Mouse (Mus musculus) left cerebral cortex, adult 2 months (tissue): ENCODE results near the gene Frmd4b. TPM values are rescaled to one million over a fixed set of nuclear protein-coding genes. Genes with fewer than 3 reads are reported as not detected.

Experiments used
- DNase-seq, 2 experiments: peaks; one replicate each; pipeline ENCODE4 v3.0.0; 2021 to 2022; ENCODE audit warnings: low spot score in 2 of 2, mixed read lengths in 1 of 2; ENCODE audit errors: extremely low spot score in 1 of 2
- H3K27ac ChIP-seq: fragments of 200-600 bp; 2 replicates; pipeline ENCODE4 v1.8.1; 2022
- H3K4me3 ChIP-seq: fragments of 200-600 bp; 2 replicates; pipeline ENCODE4 v1.8.1; 2022
- CTCF ChIP-seq: fragments of 200-600 bp; IDR thresholded peaks from 2 replicates; pipeline ENCODE4 v1.8.1; 2022; ENCODE audit warnings: antibody characterized with exemption, mild to moderate bottlenecking, moderate library complexity
- intact Hi-C: fragments of 180-260 bp; cut with DNase I; formaldehyde crosslinking; loops from one replicate; pipeline ENCODE4 v1.15.1; 2025
- total RNA-seq, 2 experiments: library from RNA; stranded (reverse); gene quantifications; 2 replicates each; pipeline ENCODE4 v1.2.3; 2021

Frmd4b gene
- total RNA-seq, 2 experiments from 2014 or later: 14.2 to 15.6 TPM

DNA sequence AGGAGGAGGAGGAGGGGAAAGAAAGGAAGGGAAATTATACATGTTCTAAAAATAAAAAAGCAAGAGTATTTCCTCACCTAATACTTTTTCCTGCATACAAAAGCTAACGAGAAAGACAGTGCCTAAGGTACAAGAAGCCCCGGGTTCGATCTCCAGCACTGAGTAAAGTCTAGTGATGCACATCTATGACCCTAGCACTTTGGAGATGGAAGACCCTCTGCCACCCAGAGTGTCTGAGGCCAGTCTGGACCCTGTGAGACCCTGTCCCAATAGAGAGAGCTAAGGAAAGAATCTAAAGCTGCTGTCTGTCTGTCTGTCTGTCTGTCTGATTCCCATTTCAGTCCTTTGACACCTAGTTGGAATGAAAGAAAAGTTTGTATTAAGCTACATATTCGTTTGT, 40.0 kb downstream of the Frmd4b start:
- intact Hi-C loops: no loop called here
- DNase-seq: no peak
- no peak overlapping the region for H3K27ac ChIP-seq
- no peak for TF ChIP-seq CTCF
- H3K4me3 ChIP-seq: no peak overlapping the region

GRCm38 (mm10) chr6:97576565-97577346, 40.6 kb downstream of the Frmd4b start:
- H3K4me3 ChIP-seq: no peak overlapping the region
- TF ChIP-seq CTCF: no peak
- intact Hi-C loops: no loop called here
- no peak for DNase-seq
- no peak overlapping the region for H3K27ac ChIP-seq

GRCm38 (mm10) chr6:97576096-97576495, 41.2 kb downstream of the Frmd4b start:
- H3K27ac ChIP-seq: no peak overlapping the region
- no peak overlapping the region for H3K4me3 ChIP-seq
- TF ChIP-seq CTCF: no peak
- no peak for DNase-seq
- intact Hi-C loops: no loop called here

- intact Hi-C loops: no loop called here
- no peak for DNase-seq
- TF ChIP-seq CTCF: no peak
- no peak overlapping the region for H3K4me3 ChIP-seq
- no peak overlapping the region for H3K27ac ChIP-seq
Measured at GRCm38 (mm10) chr6:97574973-97575372, 42.4 kb downstream of the Frmd4b start.

GRCm38 (mm10) chr6:97572226-97572625, 45.1 kb downstream of the Frmd4b start:
- no peak for TF ChIP-seq CTCF
- intact Hi-C loops: no loop called here
- no peak overlapping the region for H3K27ac ChIP-seq
- DNase-seq: no peak
- H3K4me3 ChIP-seq: no peak overlapping the region

GRCm38 (mm10) chr6:97568538-97568937, 48.8 kb downstream of the Frmd4b start:
- Histone ChIP-seq H3K27ac (no peak overlapping the region), H3K4me3 (no peak overlapping the region)
- no peak for DNase-seq
- no peak for TF ChIP-seq CTCF
- intact Hi-C loops: no loop called here

DNA sequence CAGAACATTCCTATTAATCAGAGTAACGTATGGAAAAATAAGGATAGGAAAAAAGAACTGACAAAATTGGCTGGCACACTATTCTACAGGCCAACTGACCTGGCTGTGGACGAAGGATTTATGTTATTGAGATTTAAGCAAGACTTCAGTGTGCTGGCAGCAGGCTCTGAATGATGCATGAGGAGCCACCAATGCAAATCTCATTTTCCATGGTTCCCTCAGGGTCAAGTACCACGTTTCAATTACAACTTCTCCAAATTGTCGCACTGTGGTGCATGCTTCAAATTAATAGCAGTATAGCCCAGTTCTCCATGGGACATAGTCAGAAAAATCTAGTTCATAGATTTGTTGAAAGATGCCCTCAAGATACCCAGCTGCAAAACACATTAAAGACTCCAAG, 50.6 kb downstream of the Frmd4b start:
- DNase-seq: no peak
- H3K27ac ChIP-seq: no peak overlapping the region
- no peak for TF ChIP-seq CTCF
- H3K4me3 ChIP-seq: no peak overlapping the region
- intact Hi-C loops: no loop called here

- Histone ChIP-seq H3K4me3 (no peak overlapping the region), H3K27ac (no peak overlapping the region)
- TF ChIP-seq CTCF: no peak
- DNase-seq: no peak
- intact Hi-C loops: no loop called here
Measured at GRCm38 (mm10) chr6:97557147-97557546, 60.2 kb downstream of the Frmd4b start.

DNA sequence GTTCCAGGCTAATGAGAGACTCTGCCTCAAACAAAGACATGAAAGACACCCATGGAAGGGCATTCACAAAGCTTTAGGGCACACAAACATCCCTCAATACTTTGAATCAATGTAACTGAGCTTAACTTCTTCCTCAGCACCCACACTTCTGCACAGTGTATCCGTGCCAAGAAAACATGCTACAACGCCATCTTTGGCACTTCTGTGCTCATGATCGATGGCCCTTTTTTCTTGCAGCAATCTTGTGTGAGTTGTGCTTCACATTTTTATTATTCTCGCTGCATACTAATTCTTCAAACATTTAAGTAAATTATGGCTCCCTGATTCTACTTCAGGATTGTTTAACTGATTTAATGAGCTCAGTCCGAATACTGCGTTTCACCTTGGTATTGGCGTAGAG, 61.7 kb downstream of the Frmd4b start:
- intact Hi-C loops: no loop called here
- Histone ChIP-seq H3K27ac (no peak overlapping the region), H3K4me3 (no peak overlapping the region)
- no peak for TF ChIP-seq CTCF
- DNase-seq: no peak

DNA sequence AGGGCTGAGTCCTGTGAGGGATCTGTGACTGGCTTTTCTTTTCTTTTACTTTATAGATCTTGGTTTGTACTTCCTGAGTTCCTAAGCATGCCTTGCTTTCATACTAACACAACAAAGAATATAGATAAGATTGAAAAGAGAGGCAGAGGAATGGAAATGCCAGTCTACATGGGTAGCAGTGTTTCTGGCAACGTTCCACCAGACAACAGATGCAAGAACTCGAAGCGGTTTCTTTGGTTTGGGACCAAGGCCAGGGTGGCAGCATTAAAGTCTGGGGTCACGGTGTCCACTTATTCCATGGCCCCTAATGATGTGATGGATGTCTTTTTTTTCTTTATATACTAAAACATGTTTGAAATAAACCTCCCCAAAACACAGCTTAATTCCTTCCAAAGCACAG, 63.9 kb downstream of the Frmd4b start:
- intact Hi-C loops: no loop called here

DNA sequence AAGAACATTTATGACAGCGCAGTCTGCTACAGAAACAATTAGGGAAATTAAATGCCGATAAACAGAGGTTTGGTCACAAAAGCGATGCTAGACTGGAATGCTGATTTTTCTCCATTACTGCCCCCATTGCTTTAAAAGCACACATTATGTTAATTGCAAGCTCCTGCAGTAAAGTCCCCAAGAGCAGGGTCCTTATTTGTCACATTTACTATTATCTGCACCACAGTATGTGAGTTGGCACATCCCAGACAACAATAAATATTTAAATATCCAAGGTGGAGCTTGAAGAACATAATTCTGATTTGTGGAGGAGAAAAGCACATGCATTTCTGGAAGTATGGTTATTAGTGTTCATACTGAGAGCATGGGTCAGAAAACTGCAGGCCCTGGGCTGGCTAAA, 64.8 kb downstream of the Frmd4b start:
- no peak for DNase-seq
- intact Hi-C loops: no loop called here
- H3K4me3 ChIP-seq: no peak overlapping the region
- H3K27ac ChIP-seq: no peak overlapping the region
- no peak for TF ChIP-seq CTCF

More for the DNA sequence above, 63.9 kb downstream of the Frmd4b start:
- Histone ChIP-seq H3K4me3 (no peak overlapping the region), H3K27ac (no peak overlapping the region)
- no peak for TF ChIP-seq CTCF
- DNase-seq: no peak

GRCm38 (mm10) chr6:97551884-97552283, 65.5 kb downstream of the Frmd4b start:
- Histone ChIP-seq H3K4me3 (no peak overlapping the region), H3K27ac (no peak overlapping the region)
- intact Hi-C loops: no loop called here
- no peak for DNase-seq
- no peak for TF ChIP-seq CTCF

GRCm38 (mm10) chr6:97551161-97551560, 66.2 kb downstream of the Frmd4b start:
- Histone ChIP-seq H3K27ac (no peak overlapping the region), H3K4me3 (no peak overlapping the region)
- no peak for TF ChIP-seq CTCF
- intact Hi-C loops: no loop called here
- DNase-seq: no peak
